Mouse (Mus musculus) kidney, postnatal 10 days (tissue): ENCODE measurements at regions not wholly inside any gene's neighbourhood (a gene's known extent, or its start where the extent isn't known, plus 50 kb on each side); places are given as distances from the start of the nearest gene placed in this dataset.

Source experiments
- DNase-seq: peaks from one replicate; pipeline ENCODE4 v3.0.0; 2021; ENCODE audit warnings: mixed read lengths

DNA sequence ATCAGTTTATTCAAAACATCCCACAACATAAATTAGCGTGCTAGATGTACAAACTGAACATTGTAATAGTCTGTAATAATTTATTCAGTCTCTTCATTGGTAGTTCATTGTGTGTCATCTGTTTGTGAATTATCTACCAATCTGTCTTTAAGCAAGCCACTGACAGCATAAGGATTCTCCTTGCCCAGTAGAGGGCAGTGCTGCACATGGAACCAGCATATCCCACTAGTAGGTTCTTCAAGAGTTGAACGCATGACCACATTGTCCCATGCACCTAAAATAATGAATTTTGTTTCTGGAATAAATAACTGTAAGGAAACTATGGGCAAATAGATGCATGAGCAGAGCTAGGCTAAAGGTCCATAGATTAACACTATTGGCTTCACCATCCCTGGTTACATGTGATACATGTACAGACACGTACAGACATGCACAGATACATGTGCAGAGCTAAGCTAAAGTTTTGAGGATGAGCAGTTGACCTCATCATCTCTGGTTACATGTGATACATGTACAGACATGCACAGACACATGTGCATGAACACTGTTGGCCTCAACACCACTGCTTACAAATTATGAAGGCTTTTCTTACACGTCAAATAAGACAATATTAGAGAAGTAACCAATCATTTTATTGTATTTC, 143.0 kb upstream of the Ctnnd2 start:
- DNase-seq = peak; percentile 72

DNA sequence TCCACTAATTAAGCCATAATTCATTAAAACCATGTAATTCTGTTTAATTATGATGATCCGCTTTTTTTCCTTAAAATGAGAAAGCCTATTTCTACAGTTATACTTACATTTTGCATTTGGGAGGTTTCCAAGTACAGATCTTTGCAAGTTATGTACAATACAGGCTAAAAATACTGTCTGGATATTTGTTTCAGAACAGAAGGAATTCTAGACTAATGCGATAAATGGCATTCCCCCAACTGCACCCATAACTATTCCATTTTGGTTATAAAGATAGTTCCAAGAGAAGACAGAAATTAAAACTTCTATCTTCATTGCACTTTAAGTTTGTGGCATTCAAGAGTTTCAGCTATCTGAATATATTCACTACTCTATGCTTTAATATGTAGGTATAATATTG, 137.0 kb upstream of the Ctnnd2 start:
- no peak for DNase-seq

DNA sequence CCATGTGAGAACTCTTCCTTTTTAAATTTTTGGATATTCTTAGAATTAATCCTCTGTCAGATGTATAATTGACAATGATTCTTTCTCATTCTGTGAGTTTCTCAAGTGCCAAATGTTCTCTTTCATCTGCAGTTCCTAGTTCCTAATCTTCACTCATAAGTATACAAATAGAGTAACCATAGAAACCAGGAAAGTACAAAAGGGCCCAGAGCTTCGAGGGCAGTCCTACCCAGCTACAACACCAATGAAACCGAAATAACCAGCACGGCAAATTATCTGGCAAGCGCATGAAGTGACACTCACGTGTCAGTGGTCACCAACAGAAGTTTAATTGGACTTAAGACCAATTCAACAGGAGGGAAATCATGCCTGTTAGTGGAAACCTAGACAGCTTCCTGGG, 121.5 kb upstream of the Ctnnd2 start:
- DNase-seq = no peak

DNA sequence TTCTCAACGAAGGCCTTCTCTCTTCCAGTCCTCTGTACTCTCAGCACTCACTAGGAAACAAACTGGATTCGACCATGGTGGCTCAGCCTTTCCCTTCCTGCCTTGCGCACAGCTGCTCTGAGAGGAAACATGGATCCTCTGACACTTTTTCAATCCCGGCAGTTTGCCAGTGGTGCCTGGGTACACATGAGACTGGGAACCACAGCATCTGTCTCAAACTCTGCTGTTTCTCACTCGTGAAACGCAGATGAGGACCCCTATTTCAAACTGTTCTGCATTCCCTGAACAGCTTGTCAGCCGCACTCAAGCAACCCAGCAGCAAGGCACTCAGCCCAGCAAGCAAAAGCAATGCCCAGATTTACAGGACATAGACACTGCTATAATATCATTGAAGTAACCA, 112.6 kb upstream of the Ctnnd2 start:
- no peak for DNase-seq

DNA sequence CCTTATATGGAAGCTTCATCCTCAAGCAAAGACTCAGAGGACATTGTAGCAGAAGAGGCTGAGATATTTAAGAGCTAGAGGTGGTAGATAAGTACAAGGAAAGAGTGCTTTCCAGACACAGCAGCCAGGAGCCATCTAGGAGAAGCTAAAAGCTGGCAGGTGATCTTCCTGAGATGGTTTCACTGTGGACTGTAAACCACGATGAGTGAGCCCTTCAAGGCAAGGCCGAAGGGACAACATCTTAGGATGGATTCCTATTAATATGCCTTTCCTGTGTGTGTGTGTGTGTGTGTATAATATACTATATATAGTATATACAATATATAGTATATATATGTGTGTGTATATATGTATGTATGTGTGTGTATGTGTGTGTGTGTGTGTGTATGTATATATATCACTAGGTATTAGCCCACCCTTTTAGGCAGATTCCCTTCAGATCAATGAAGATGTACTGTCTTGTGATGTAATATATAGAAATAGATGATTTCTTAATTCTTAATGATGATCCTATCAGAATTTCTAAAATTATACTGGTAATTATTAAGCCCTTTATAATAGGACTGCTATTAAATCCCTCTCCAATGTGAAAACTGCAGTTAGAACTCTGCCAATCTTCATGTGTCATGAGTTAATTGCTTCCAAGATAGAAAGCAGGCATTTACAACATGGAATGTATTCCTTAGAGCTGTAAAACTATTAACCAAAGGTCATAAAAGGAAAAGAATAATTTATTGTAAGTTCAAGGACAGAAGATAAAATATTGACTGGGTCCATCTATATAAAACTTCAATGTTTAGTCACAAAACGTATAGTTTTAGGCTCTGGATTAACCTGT, 111.7 kb upstream of the Ctnnd2 start:
- DNase-seq = no peak

DNA sequence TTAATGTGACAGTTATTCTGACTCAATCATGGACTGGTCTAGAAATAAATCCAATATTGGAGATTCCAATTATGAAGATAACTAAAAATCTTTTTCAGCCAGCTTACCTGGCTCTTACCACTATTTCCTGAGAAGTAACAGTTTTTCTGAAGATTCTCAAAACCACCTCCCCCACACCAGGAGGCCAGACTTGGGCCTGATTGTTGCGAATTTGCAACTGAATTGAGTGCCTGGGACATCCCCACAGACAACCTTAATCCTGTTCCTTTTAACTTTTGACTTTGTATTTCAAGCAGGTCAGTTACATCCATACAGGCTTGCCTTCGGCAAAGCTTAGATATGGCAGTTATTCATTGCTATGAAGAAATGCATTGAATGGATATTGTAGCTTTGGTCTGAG, 100.7 kb upstream of the Ctnnd2 start:
- DNase-seq = no peak

DNA sequence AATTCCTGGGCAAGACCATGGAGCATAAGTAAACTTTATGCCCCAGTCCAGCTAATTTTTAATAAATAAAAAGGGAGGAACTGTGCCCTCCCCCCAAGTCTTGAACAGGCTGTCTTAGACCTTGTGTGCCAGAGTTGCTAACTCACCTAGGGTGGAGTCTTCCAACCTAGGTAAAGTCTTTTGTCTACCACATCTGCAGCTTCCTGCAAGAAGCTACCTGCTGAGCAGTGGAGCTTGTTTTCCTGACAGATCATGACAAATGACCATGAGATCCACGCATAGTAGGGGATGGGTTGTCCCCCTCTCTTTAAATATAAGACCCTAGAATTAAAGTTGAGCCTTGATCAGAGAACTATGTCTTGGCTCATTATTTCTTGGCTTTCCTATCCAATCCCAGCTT, 100.1 kb upstream of the Ctnnd2 start:
- DNase-seq = no peak

DNA sequence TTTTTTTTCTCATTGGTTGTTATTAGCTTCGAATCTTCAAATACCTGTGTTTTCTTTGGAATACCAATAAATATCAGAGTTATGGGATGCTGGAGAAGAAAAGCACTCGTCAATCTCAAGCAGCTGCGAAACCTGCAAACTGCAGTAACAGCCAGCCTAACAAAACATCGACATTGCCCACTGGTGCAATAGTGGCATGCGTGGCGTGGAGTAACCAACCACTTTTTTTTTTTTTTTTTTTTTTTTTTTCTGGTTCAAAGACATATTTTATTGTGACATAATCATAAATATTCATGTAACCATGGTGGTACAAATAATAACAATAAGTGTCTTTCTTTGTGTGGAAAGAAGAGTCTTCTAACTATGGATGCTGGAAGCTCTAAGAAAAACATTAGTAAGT, 85.3 kb upstream of the Ctnnd2 start:
- DNase-seq = no peak

DNA sequence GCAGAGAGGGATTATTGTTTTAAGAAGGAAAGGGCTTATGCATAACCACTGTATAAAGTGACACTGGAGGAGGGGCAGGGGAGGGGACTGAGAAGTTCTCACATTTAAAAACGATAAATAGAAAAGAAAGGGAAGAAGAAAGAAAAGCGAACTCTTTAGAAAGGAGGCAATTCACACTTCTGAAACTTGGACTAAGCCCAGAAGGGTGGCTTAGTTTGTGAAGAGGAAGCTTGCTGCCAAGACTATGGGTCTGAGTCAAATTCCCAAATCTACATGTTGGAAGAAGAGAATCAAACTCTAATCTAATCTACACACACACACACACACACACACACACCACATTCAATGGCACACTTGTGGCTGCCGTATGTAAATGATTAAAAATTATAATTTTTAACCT, 50.3 kb upstream of the Ctnnd2 start:
- no peak for DNase-seq
